Mouse (Mus musculus) urinary bladder, postnatal 14 days (tissue): ENCODE measurements around the gene Olfr1179.
"Not testable (repeated sequence)": the region's sequence is repeated elsewhere in the genome, so short reads cannot be mapped to it uniquely, and the experiment has no call there.

ENCODE experiments used
- DNase-seq: peaks from one replicate; pipeline ENCODE4 v3.0.0; 2021; ENCODE audit warnings: low spot score

Olfr1179 gene

GRCm38 (mm10) chr2:88406353-88406752 lies at the start of gene Olfr1179:
Gene Olfr1179 (minus strand): TSS chr2:88406453.
- no peak for DNase-seq

DNA sequence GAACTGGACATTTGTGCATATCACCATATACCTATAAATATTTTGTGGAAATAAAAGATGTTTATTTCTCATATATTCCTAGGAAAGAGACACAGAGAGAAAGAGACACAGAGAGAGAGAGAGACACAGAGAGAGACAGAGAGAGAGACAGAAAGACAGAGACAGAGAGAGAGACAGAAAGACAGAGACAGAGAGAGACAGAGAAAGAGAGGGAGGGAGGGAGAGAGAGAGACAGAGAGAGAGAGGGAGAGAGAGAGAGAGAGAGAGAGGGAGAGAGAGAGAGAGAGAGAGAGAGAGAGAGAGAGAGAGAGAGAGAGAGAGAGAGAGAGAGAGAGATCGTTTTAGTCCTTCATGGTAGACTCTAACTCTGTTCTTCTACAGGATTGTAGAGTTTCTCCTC lies 48.3 kb upstream of the Olfr1179 start, which contains the start of gene Olfr1183:
Gene Olfr1183, plus strand, starts transcription at position 301 of the 400 bp plus-strand sequence.
- DNase-seq, result not testable (repeated sequence)

DNA sequence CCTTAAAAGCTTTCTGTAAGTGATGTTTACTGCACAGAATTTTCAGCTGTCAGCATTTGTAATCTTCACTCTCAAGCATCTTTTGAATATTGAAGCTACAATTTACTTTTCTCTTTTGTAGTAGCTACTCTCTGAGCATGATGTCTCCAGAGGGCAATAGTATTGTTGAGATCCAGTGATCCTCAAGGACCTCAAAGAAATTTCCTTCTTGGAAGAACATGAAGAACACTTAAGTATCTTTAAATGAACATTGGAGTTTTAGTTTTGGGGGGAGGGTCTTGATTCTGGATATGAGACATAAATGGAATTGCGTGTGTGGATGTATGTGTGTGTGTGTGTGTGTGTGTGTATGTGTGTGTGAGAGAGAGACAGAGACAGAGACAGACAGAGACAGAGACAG lies 42.8 kb upstream of the Olfr1179 start, which contains the start of gene Gm13757:
Gene Gm13757, minus strand, starts transcription at position 101 of the 400 bp plus-strand sequence.
- no peak for DNase-seq

- DNase-seq, result no peak
These were observed 19.8 kb upstream of the Olfr1179 start, which contains the start of gene Olfr1181 for GRCm38 (mm10) chr2:88426071-88426470. Gene Olfr1181 (minus strand): TSS chr2:88426171.

DNA sequence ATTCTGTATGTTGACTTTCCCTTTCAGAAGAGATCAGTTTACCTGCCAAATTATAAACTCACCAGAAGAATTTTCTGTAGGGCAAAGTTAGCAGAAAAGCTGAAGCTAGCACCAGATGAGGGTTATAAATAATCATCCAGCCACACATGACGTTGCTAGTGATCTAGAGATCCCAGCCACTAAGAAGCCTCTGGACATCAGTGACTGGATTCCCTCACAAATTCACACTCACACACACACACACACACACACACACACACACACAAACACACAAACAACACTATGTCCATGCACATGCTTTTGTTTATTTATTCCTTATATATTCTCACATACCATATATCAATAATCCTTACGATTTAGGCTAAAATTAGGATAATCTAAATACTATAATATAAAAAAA lies 12.8 kb upstream of the Olfr1179 start, which contains the start of gene Olfr1180:
Gene Olfr1180, minus strand, starts transcription at position 101 of the 400 bp plus-strand sequence.
- DNase-seq, result no peak

DNA sequence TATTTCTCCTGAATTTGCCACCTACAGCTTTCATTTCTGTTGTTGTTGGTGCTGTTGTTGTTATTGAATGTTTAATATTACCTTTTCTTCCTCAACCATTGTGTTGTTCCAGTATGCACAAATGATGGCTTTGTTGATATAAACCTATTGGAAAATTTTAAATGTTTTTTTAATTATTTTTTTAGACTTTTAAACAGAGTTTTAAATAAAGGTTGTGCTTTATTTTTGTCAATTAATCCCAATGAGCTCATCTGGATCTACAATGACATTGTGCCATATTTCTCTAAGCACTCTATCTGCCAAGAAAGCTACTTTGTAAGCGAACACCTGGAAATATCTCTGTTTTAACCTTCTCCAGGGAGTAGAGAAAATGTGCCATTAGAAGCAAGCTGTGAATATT lies 19.5 kb downstream of the Olfr1179 start, which contains the start of gene Olfr1178:
Gene Olfr1178, plus strand, starts transcription at position 301 of the 400 bp plus-strand sequence.
- no peak for DNase-seq

DNA sequence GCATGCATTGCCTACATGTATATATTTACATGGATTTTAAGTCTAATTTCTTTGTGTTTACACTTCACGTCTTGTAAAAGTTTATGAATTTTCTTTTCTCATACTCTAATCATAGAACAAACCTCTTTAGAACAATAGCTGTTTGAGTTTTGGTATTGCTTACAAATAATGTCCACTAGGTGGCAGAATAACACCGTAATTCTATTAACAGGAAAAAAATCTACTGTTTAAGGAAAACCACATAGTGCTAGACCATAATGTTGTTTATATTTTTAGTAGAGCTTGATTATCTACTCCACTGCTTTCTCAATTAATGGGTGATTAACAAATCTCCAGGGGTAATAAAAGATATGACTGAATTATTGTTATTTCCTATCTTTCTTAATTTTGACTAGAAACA lies 49.9 kb downstream of the Olfr1179 start:
- no peak for DNase-seq
